Mouse (Mus musculus) neural tube, embryonic 11.5 days (tissue): Measurements from ENCODE around the gene Rara. TPM values are rescaled to one million over a fixed set of nuclear protein-coding genes. Genes with fewer than 3 reads are reported as not detected.

Experiments
- ATAC-seq: fragments of 200-750 bp; cut with Nextera tagmentation; 2 replicates; pipeline ENCODE4 v1.8.0; 2017; ENCODE audit warnings: moderate number of reproducible peaks, mild to moderate bottlenecking, moderate TSS enrichment, moderate library complexity; ENCODE audit not compliant: insufficient read depth, low FRiP score, low TSS enrichment
- DNase-seq: peaks from one replicate; pipeline ENCODE4 v3.0.0-alpha.2; 2015; ENCODE audit warnings: low spot score
- H3K27ac ChIP-seq: fragments of 300-500 bp; sonication (generic); 2 replicates; pipeline ENCODE4 v1.5.1; 2014; ENCODE audit warnings: low read depth, mild to moderate bottlenecking, low read length
- H3K27me3 ChIP-seq: fragments of 300-500 bp; sonication (generic); 2 replicates; pipeline ENCODE4 v1.6.1; 2014; ENCODE audit warnings: mild to moderate bottlenecking, low read length, mixed read lengths; ENCODE audit not compliant: control insufficient read depth, insufficient read depth
- H3K36me3 ChIP-seq: fragments of 300-500 bp; sonication (generic); 2 replicates; pipeline ENCODE4 v1.6.1; 2014; ENCODE audit warnings: mild to moderate bottlenecking, low read length, moderate library complexity, mixed read lengths; ENCODE audit not compliant: control insufficient read depth, insufficient read depth
- H3K4me1 ChIP-seq: fragments of 300-500 bp; sonication (generic); 2 replicates; pipeline ENCODE4 v1.6.1; 2014; ENCODE audit warnings: low read length, mixed read lengths; ENCODE audit not compliant: control insufficient read depth, insufficient read depth
- H3K4me2 ChIP-seq: fragments of 300-500 bp; sonication (generic); 2 replicates; pipeline ENCODE4 v1.6.1; 2014; ENCODE audit warnings: low read depth, mild to moderate bottlenecking, moderate library complexity
- H3K4me3 ChIP-seq: fragments of 300-500 bp; sonication (generic); 2 replicates; pipeline ENCODE4 v1.5.1; 2014; ENCODE audit warnings: low read depth, low read length
- H3K9ac ChIP-seq: fragments of 300-500 bp; sonication (generic); 2 replicates; pipeline ENCODE4 v1.6.1; 2014; ENCODE audit warnings: mild to moderate bottlenecking, low read length
- H3K9me3 ChIP-seq: fragments of 300-500 bp; sonication (generic); 2 replicates; pipeline ENCODE4 v1.6.1; 2016; ENCODE audit warnings: low read length; ENCODE audit not compliant: control insufficient read depth
- WGBS: fragments of 180-500 bp; shearing (Covaris S2); extraction: QIAGEN DNeasy Blood & Tissue Kit; methylation state at CpG from one replicate; pipeline ENCODE4 v1.1.7; 2014; 5-methylcytosine and 5-hydroxymethylcytosine counted together
- polyA plus RNA-seq: library from polyadenylated mRNA; unstranded; fragments of >200 nt; fragmentation: Nextera tagmentation; extraction: Ambion mirVana; gene quantifications from 2 replicates; pipeline ENCODE4 v1.2.1, GENCODE M21; 2014

Rara gene
- polyA plus RNA-seq, 1 experiment from 2014 or later = 73.2 TPM

DNA sequence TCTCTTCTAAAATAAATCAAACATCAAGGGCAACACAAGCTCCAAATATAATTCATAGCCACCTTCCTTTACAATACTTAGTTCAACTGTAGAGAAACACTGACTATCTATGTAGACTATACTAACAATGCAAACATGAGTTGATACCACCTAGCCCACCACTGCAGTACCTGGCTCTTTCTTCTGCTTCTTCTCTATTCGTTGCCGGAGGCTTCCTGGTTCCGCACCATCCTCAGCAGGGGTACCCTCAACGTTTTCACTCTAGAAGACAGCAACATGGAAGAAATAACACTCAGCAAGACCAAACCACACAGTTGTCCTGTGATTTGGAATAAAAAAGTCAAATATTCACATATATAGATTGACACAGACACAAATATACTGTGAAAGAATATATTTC lies 70.0 kb downstream of the Rara start:
- peaks cover 40% of the 10 kb centered on the region for H3K36me3 ChIP-seq
- H3K4me3 ChIP-seq = no peak overlapping the region
- no peak overlapping the region for H3K4me2 ChIP-seq
- H3K27ac ChIP-seq = no peak overlapping the region
- WGBS = 96% methylated on average over 4 of the region's 4 CpGs
- no peaks in the 10 kb centered on the region for H3K4me1 ChIP-seq
- DNase-seq (no peak), ATAC-seq (no peak)
- H3K9me3 ChIP-seq = no peaks in the 10 kb centered on the region
- no peak overlapping the region for H3K9ac ChIP-seq
- H3K27me3 ChIP-seq = no peaks in the 10 kb centered on the region

DNA sequence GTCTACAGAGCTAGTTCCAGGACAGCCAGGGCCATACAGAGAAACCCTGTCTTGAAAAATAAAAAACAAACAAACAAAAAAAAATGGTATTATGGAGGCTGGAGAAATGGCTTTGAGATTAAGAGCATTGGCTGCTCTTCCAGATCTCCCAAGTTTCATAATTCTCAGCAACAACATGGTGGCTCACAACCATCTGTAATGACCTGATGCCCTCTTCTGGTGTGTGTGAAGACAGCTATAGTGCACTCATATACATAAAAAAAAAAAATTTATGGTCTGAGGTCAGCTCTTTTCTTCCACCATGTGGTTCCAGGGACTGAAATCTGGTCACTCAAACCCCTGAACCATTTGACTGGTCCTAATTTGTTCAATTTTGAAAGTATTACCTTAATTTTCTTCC lies 71.2 kb downstream of the Rara start:
- ATAC-seq (no peak), DNase-seq (no peak)
- no peaks in the 10 kb centered on the region for H3K9me3 ChIP-seq
- no peaks in the 10 kb centered on the region for H3K4me1 ChIP-seq
- peaks cover 41% of the 10 kb centered on the region for H3K36me3 ChIP-seq
- no peak overlapping the region for H3K4me2 ChIP-seq
- no peak overlapping the region for H3K27ac ChIP-seq
- no peaks in the 10 kb centered on the region for H3K27me3 ChIP-seq
- H3K9ac ChIP-seq = no peak overlapping the region
- H3K4me3 ChIP-seq = no peak overlapping the region

DNA sequence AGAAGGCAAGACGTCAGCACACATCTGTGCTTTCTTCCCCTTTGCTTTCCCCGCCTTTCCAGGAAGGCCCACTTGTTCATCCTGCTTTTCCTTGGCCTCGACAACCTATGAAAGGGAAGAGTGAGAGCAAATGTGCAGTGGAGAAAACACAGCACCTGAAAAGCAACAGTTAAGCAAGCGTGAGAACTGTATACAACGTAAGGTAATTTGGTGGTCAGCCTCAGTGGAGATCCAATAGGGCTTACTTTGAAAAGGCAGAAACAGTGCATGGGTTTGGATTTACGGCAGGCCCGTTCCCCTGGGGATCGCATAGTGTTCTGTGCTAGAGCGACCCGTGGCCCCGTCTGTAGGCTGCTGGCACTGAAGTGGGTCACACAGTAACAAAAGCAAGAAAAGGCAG lies 71.6 kb downstream of the Rara start:
- ATAC-seq (no peak), DNase-seq (no peak)
- Histone ChIP-seq H3K9me3 (no peaks in the 10 kb centered on the region), H3K27me3 (no peaks in the 10 kb centered on the region), H3K4me2 (no peak overlapping the region), H3K4me1 (no peaks in the 10 kb centered on the region), H3K4me3 (no peak overlapping the region), H3K9ac (no peak overlapping the region), H3K27ac (no peak overlapping the region), H3K36me3 (peaks cover 41% of the 10 kb centered on the region)
- WGBS = 82% methylated on average over 11 of the region's 11 CpGs

DNA sequence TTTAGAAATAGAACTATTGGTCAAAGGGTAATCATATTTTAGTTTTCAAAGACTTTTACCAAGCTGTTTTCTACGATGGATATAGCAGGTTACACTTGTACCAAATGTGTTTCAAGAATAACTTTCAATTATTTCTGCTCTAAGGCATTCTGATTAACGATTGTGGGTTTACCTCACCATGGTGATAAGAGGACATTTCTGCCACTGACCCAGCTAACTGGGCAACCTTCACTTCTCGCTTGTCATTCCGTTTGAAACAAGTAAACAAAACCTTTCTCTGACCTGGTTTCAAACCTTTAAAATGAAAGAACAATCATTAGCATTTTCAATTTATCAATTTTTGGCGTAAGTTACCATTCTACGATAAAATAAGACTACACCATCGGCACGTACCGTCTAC lies 79.2 kb downstream of the Rara start:
- no peaks in the 10 kb centered on the region for H3K4me1 ChIP-seq
- WGBS = 95% methylated on average over 9 of the region's 9 CpGs
- no peak overlapping the region for H3K27ac ChIP-seq
- ATAC-seq (no peak), DNase-seq (no peak)
- no peaks in the 10 kb centered on the region for H3K9me3 ChIP-seq
- no peaks in the 10 kb centered on the region for H3K27me3 ChIP-seq
- H3K4me2 ChIP-seq = no peak overlapping the region
- H3K36me3 ChIP-seq = peaks cover 38% of the 10 kb centered on the region
- no peak overlapping the region for H3K9ac ChIP-seq
- H3K4me3 ChIP-seq = no peak overlapping the region

DNA sequence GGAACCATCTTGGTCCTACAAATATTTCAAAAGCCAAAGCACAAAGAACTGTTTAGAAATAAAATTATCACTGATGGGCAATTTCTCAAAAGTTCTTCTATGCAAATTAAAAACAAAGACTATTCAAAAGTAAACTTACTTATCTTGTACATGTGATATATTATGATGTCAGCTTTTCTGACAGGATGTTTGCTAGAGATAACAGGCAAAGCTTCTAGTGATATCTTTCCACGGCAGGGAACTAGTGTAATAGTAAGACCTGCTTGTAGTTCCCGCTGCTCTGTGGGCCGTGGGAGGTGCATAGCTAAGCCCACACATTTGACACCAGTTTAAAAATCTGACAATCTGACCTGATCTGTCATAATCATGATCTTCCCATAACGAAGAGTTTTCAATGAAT lies 82.5 kb downstream of the Rara start:
- no peak overlapping the region for H3K9ac ChIP-seq
- H3K4me3 ChIP-seq = no peak overlapping the region
- no peak for ATAC-seq
- no peak overlapping the region for H3K4me2 ChIP-seq
- 96% methylated on average over 4 of the region's 4 CpGs for WGBS
- H3K27ac ChIP-seq = no peak overlapping the region
- H3K27me3 ChIP-seq = no peaks in the 10 kb centered on the region
- no peak for DNase-seq
- H3K36me3 ChIP-seq = peaks cover 25% of the 10 kb centered on the region
- no peaks in the 10 kb centered on the region for H3K4me1 ChIP-seq
- no peaks in the 10 kb centered on the region for H3K9me3 ChIP-seq

DNA sequence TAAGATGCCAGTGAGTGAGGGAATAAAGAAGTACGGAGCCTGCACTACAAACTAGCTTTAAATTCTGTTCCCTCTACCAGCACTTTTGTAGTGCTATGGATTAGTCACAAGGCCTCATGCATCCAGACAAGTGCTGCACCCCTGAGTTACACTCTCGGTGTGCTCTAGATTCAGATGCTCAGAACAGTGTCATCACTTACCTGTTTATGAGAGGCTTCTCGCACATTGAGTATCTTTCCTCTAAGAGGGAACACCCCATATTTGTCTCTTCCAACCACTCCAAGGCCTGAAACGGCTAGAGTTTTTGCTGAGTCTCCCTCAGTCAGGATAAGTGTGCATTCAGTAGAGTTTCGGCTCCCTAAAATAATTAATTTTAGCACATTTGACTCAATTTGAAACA lies 83.1 kb downstream of the Rara start:
- H3K9ac ChIP-seq = no peak overlapping the region
- H3K36me3 ChIP-seq = peaks cover 26% of the 10 kb centered on the region
- H3K27me3 ChIP-seq = no peaks in the 10 kb centered on the region
- no peak overlapping the region for H3K4me3 ChIP-seq
- ATAC-seq (no peak), DNase-seq (no peak)
- no peaks in the 10 kb centered on the region for H3K9me3 ChIP-seq
- no peak overlapping the region for H3K27ac ChIP-seq
- H3K4me1 ChIP-seq = no peaks in the 10 kb centered on the region
- no peak overlapping the region for H3K4me2 ChIP-seq
- WGBS = 96% methylated on average over 5 of the region's 5 CpGs

DNA sequence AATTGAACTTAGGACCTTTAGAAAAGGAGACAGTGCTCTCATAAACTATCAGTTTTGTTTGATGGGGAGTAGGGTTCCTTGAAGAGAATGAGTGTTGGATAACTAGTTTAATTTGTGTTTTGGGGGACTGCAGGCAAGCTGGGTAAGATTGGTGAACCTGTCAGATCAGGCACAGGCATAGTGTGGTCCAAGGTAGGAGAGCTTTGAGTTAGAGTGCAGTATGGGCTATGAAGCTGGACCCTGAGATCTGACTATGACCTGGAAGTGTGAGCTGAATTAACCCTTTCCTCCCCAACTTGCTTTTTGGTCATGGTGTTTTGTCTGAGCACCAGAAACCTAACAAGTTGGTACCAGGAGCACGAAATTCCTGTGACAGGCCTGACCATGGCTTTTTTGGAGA lies 86.2 kb downstream of the Rara start:
- DNase-seq = no peak
- no peaks in the 10 kb centered on the region for H3K27me3 ChIP-seq

DNA sequence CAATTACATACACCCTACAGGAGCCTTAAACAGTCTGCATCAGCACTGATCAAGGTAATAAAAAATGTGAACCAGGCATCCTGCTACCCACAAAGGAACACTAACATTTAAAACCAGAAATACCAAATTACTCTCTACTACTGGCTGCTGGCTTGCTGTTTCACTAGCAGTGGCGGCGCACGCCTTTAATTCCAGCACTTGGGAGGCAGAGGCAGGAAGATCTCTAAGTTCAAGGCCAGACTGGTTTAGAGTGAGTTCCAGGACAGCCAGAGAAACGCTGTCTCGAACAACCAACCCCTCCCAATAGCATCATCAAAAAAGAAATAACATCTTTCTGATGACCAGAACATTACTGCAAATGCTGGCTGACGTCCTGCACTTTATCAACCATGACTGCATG lies 92.2 kb downstream of the Rara start:
- Histone ChIP-seq H3K9ac (no peak overlapping the region), H3K4me3 (no peak overlapping the region), H3K9me3 (no peaks in the 10 kb centered on the region), H3K27ac (no peak overlapping the region), H3K36me3 (peaks cover 20% of the 10 kb centered on the region), H3K4me2 (no peak overlapping the region), H3K4me1 (peaks cover 8% of the 10 kb centered on the region; the same call in 1 of the 2 replicates), H3K27me3 (no peaks in the 10 kb centered on the region)
- ATAC-seq = no peak
- DNase-seq = no peak
- WGBS = 95% methylated on average over 6 of the region's 6 CpGs

More for the DNA sequence above, 86.2 kb downstream of the Rara start:
- no peaks in the 10 kb centered on the region for H3K9me3 ChIP-seq
- WGBS = 96% methylated on average over 1 of the region's 1 CpGs
- no peak overlapping the region for H3K4me3 ChIP-seq
- no peaks in the 10 kb centered on the region for H3K4me1 ChIP-seq
- no peak for ATAC-seq
- no peak overlapping the region for H3K27ac ChIP-seq
- no peak overlapping the region for H3K4me2 ChIP-seq
- no peak overlapping the region for H3K9ac ChIP-seq
- H3K36me3 ChIP-seq = peaks cover 24% of the 10 kb centered on the region

DNA sequence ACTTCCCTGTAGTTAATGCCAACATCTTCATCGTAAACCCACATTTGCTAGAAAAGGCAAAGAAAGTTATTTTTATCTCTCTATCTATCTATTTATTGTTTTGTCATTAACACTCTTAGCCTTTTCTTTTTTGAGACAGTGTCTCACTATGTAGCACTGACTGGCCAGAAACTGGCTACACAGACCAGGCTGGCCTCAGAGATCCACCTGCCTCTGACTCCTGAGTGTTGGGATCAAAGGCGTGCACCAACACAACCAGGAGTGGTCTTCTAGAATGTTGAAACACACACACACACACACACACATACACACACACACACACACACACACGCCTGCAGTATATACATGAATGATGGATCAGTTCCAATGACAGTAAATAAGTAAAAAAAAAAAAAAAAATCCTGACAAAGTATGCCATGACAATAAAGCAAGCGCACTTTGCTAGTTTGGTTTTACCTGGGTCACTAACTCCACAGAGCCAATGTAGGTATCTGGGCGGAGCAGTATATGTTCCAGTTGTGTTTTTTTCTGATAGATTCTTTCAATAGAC lies 94.8 kb downstream of the Rara start:
- H3K4me1 ChIP-seq = peaks cover 8% of the 10 kb centered on the region; the same call in 1 of the 2 replicates
- H3K27ac ChIP-seq = no peak overlapping the region
- DNase-seq = no peak
- H3K4me2 ChIP-seq = peak overlapping the region; percentile 45
- peak overlapping the region; percentile 82 for H3K4me3 ChIP-seq
- 85% methylated on average over 5 of the region's 5 CpGs for WGBS
- H3K27me3 ChIP-seq = no peaks in the 10 kb centered on the region
- H3K9me3 ChIP-seq = no peaks in the 10 kb centered on the region
- H3K9ac ChIP-seq = peak overlapping the region; percentile 3; the same call in 1 of the 2 replicates
- H3K36me3 ChIP-seq = peaks cover 12% of the 10 kb centered on the region
- no peak for ATAC-seq
